Mouse (Mus musculus): ENCODE data around the gene Ptprr.

DNA sequence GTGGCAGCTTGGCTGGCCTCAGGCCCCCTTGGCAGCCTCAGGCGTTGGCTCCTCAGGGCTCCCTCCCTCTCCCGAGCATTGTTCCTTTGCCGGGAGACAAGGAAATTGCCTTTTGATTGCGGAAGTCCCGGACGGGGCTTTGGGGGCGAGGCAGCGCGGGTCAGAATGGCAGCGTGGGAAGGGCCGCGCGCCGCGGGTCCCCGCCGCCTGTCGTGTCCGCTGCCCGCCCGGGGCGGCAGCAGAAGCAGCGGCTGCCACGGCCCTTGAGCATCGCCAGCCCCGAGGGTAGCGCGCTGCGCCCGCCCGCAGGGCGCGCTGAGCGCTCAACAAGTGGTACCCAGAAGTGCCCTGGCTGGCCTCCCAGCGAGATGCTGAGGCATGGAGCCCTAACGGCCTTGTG, 283.2 kb downstream of the Ptprr start:
- no peak for TF ChIP-seq CTCF (conservative IDR thresholded peaks at IDR 0.05; ENCODE audit: low read length)
- TF ChIP-seq POU5F1 (IDR thresholded peaks at IDR 0.05; ENCODE audit: borderline replicate concordance, low read length) = no peak

Data from E14TG2a.4 (cell line).